Mouse (Mus musculus) heart, embryonic 11.5 days (tissue): ENCODE measurements around the gene Ptprn2. TPM values are rescaled to one million over a fixed set of nuclear protein-coding genes. Genes with fewer than 3 reads are reported as not detected.

ENCODE experiments used
- ATAC-seq: fragments of 200-750 bp; cut with Nextera tagmentation; replicated peaks from 2 replicates; pipeline ENCODE4 v1.8.0; 2017; ENCODE audit warnings: moderate library complexity; ENCODE audit not compliant: insufficient number of reproducible peaks, low FRiP score, low TSS enrichment
- H3K27ac ChIP-seq: fragments of 300-500 bp; sonication (generic); 2 replicates; pipeline ENCODE4 v1.5.1; 2014; ENCODE audit warnings: mild to moderate bottlenecking, low read depth, low read length
- H3K27me3 ChIP-seq: fragments of 300-500 bp; sonication (generic); 2 replicates; pipeline ENCODE4 v1.6.1; 2014; ENCODE audit warnings: mild to moderate bottlenecking, low read length, mixed read lengths; ENCODE audit not compliant: control insufficient read depth, insufficient read depth
- H3K36me3 ChIP-seq: fragments of 300-500 bp; sonication (generic); 2 replicates; pipeline ENCODE4 v1.6.1; 2014; ENCODE audit warnings: mild to moderate bottlenecking, low read length, moderate library complexity, mixed read lengths; ENCODE audit not compliant: control insufficient read depth, insufficient read depth
- H3K4me1 ChIP-seq: fragments of 300-500 bp; sonication (generic); 2 replicates; pipeline ENCODE4 v1.6.1; 2014; ENCODE audit warnings: low read length; ENCODE audit not compliant: control insufficient read depth, insufficient read depth
- H3K4me2 ChIP-seq: fragments of 300-500 bp; sonication (generic); 2 replicates; pipeline ENCODE4 v1.6.1; 2014; ENCODE audit warnings: mild to moderate bottlenecking, moderate library complexity
- H3K4me3 ChIP-seq: fragments of 300-500 bp; sonication (generic); 2 replicates; pipeline ENCODE4 v1.5.1; 2014; ENCODE audit warnings: low read depth, low read length
- H3K9ac ChIP-seq: fragments of 300-500 bp; sonication (generic); 2 replicates; pipeline ENCODE4 v1.6.1; 2014; ENCODE audit warnings: mild to moderate bottlenecking, low read depth, low read length, moderate library complexity
- H3K9me3 ChIP-seq: fragments of 300-500 bp; sonication (generic); replicated peaks from 2 replicates; pipeline ENCODE4 v1.6.1; 2016; ENCODE audit warnings: low read length; ENCODE audit not compliant: control insufficient read depth
- WGBS: fragments of 180-500 bp; shearing (Covaris S2); extraction: QIAGEN DNeasy Blood & Tissue Kit; methylation state at CpG from one replicate; pipeline ENCODE4 v1.1.7; 2014; ENCODE audit not compliant: insufficient replicate concordance; 5-methylcytosine and 5-hydroxymethylcytosine counted together
- polyA plus RNA-seq: library from polyadenylated mRNA; unstranded; fragments of >200 nt; fragmentation: Nextera tagmentation; extraction: Ambion mirVana; gene quantifications from 2 replicates; pipeline ENCODE4 v1.2.1, GENCODE M21; 2014

The Ptprn2 gene
- polyA plus RNA-seq, 1 experiment from 2014 or later = not detected

GRCm38 (mm10) chr12:116888856-116889255 is 403.3 kb downstream of the Ptprn2 start:
- Histone ChIP-seq H3K27me3 (no peaks in the 10 kb centered on the region), H3K27ac (no peak overlapping the region), H3K4me2 (no peak overlapping the region), H3K9me3 (no peaks in the 10 kb centered on the region), H3K4me1 (no peaks in the 10 kb centered on the region), H3K9ac (no peak overlapping the region), H3K4me3 (no peak overlapping the region), H3K36me3 (no peaks in the 10 kb centered on the region)
- no peak for ATAC-seq
- 67% methylated on average over 2 of the region's 2 CpGs for WGBS

DNA sequence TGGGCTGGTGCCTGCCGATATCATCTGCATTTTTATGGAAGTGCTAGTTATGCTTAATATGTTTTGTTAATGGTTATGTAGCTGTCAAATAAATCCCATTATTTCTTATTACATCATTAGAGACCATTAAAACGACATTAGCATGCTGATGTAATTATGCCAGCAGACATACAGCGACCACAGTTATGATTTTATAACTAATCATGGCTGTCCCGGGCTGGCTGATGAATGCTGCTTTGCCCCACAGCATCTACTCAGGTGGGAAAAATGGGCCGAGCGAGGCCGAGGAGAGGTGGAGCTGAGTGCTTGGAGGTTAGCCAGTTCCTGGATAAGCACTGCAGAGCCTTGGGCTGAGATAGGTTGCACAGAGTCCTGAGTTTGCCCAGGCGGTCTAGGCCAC is 407.1 kb downstream of the Ptprn2 start:
- Histone ChIP-seq H3K36me3 (no peaks in the 10 kb centered on the region), H3K9me3 (no peaks in the 10 kb centered on the region), H3K4me1 (no peaks in the 10 kb centered on the region), H3K9ac (no peak overlapping the region), H3K27ac (no peak overlapping the region), H3K27me3 (no peaks in the 10 kb centered on the region), H3K4me2 (no peak overlapping the region), H3K4me3 (no peak overlapping the region)
- no peak for ATAC-seq
- WGBS = 83% methylated on average over 8 of the region's 8 CpGs

- Histone ChIP-seq H3K9me3 (no peaks in the 10 kb centered on the region), H3K27ac (no peak overlapping the region), H3K4me3 (no peak overlapping the region), H3K36me3 (no peaks in the 10 kb centered on the region), H3K4me1 (no peaks in the 10 kb centered on the region), H3K9ac (no peak overlapping the region), H3K4me2 (no peak overlapping the region), H3K27me3 (no peaks in the 10 kb centered on the region)
- ATAC-seq = no peak
- 54% methylated on average over 2 of the region's 2 CpGs for WGBS
These were observed 411.1 kb downstream of the Ptprn2 start for GRCm38 (mm10) chr12:116896651-116897050.

GRCm38 (mm10) chr12:116901773-116902172 is 416.3 kb downstream of the Ptprn2 start:
- H3K36me3 ChIP-seq = no peaks in the 10 kb centered on the region
- no peaks in the 10 kb centered on the region for H3K4me1 ChIP-seq
- H3K9me3 ChIP-seq = no peaks in the 10 kb centered on the region
- H3K27me3 ChIP-seq = no peaks in the 10 kb centered on the region
- no peak overlapping the region for H3K27ac ChIP-seq
- no peak overlapping the region for H3K9ac ChIP-seq
- H3K4me3 ChIP-seq = no peak overlapping the region
- H3K4me2 ChIP-seq = no peak overlapping the region
- whole genome bisulfite sequencing = 79% methylated on average over 3 of the region's 3 CpGs
- ATAC-seq = no peak

DNA sequence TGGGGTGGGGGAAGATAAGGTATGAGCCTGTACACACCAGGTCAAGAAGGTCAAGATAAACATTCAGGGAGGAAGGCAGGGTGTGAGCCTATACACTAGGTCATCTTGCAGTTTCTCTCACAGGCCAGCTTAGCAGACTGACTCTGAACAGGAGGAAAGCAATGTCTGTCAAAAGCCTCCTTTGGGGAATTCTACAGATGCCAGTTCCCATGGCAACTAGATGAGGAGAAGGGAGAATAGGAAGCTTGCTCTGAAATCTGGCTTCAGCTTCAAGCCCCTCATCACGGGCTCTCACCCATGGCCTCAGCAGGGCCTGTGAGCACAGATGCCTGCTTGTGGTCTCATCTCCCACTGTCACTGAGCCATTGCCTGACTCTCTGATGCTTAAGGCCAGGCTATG is 421.9 kb downstream of the Ptprn2 start:
- no peak for ATAC-seq
- Histone ChIP-seq H3K27me3 (no peaks in the 10 kb centered on the region), H3K9ac (no peak overlapping the region), H3K36me3 (no peaks in the 10 kb centered on the region), H3K4me2 (no peak overlapping the region), H3K9me3 (no peaks in the 10 kb centered on the region), H3K4me3 (no peak overlapping the region), H3K4me1 (no peaks in the 10 kb centered on the region), H3K27ac (no peak overlapping the region)
- WGBS = 23% methylated on average over 1 of the region's 1 CpGs

- Histone ChIP-seq H3K27ac (no peak overlapping the region), H3K4me3 (no peak overlapping the region), H3K27me3 (no peaks in the 10 kb centered on the region), H3K9ac (no peak overlapping the region), H3K9me3 (no peaks in the 10 kb centered on the region), H3K4me1 (no peaks in the 10 kb centered on the region), H3K4me2 (no peak overlapping the region), H3K36me3 (no peaks in the 10 kb centered on the region)
- WGBS = 73% methylated on average over 2 of the region's 2 CpGs
- no peak for ATAC-seq
These were observed 423.1 kb downstream of the Ptprn2 start for GRCm38 (mm10) chr12:116908668-116909067.

GRCm38 (mm10) chr12:116916776-116917175 is 431.3 kb downstream of the Ptprn2 start:
- 58% methylated on average over 5 of the region's 5 CpGs for WGBS
- no peaks in the 10 kb centered on the region for H3K9me3 ChIP-seq
- H3K36me3 ChIP-seq = no peaks in the 10 kb centered on the region
- no peaks in the 10 kb centered on the region for H3K27me3 ChIP-seq
- H3K4me3 ChIP-seq = no peak overlapping the region
- H3K9ac ChIP-seq = no peak overlapping the region
- no peaks in the 10 kb centered on the region for H3K4me1 ChIP-seq
- no peak overlapping the region for H3K27ac ChIP-seq
- H3K4me2 ChIP-seq = no peak overlapping the region
- ATAC-seq = no peak

GRCm38 (mm10) chr12:116919185-116919584 is 433.7 kb downstream of the Ptprn2 start:
- H3K4me3 ChIP-seq = no peak overlapping the region
- 67% methylated on average over 6 of the region's 6 CpGs for WGBS
- no peaks in the 10 kb centered on the region for H3K9me3 ChIP-seq
- no peak for ATAC-seq
- no peak overlapping the region for H3K9ac ChIP-seq
- H3K36me3 ChIP-seq = no peaks in the 10 kb centered on the region
- H3K27ac ChIP-seq = no peak overlapping the region
- no peak overlapping the region for H3K4me2 ChIP-seq
- no peaks in the 10 kb centered on the region for H3K27me3 ChIP-seq
- H3K4me1 ChIP-seq = no peaks in the 10 kb centered on the region

DNA sequence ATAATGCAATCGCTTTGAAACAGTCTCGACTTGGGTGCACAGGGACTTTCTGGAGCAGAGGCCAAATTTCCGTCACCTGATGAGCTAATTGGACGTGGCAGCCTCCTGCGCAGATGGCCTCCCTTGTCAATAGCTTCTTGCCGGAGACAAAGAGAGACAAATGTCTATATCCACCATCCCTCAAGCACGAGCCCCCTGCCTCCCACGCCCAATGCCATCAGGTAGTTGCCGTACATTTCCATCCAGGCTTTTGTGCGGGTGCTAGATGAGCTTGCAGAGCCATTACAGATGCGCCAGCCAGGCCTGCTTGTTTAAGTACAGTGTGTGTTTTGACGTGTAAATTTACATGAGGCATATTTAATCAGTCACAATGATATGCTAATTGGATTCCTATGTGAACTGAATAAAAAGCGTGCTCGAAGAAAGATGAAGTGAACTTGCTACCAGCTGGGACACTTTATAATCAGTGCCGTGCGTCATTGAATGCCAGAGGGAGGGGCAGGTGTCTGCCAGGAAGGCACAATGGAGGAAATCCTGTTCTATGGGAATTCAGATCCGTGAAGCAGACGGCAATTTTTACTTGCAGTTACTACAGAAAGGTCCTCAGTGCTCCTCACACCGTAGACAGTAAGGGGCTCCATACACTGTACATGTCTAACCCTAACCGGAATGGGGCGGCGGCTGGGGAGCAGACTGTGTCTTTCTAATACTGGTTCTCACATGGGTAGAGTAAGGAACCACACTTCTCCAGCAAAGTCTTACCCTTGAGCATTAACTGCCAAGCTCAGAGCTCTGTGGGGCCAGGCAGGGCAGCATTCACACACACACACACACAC is 434.4 kb downstream of the Ptprn2 start:
- H3K9ac ChIP-seq = no peak overlapping the region
- no peak for ATAC-seq
- no peaks in the 10 kb centered on the region for H3K4me1 ChIP-seq
- H3K9me3 ChIP-seq = no peaks in the 10 kb centered on the region
- H3K4me2 ChIP-seq = no peak overlapping the region
- no peak overlapping the region for H3K4me3 ChIP-seq
- 83% methylated on average over 22 of the region's 22 CpGs for WGBS
- no peaks in the 10 kb centered on the region for H3K36me3 ChIP-seq
- no peak overlapping the region for H3K27ac ChIP-seq
- no peaks in the 10 kb centered on the region for H3K27me3 ChIP-seq
